Mouse (Mus musculus) lung, postnatal 0 days (tissue): ENCODE data around the gene Pole2.

Experiments
- CTCF ChIP-seq: IDR thresholded peaks from 2 replicates; pipeline ENCODE4 v1.5.1; 2016; ENCODE audit warnings: antibody characterized with exemption, mild to moderate bottlenecking
- EP300 ChIP-seq: IDR thresholded peaks from 2 replicates; pipeline ENCODE4 v1.6.1; 2016; ENCODE audit warnings: antibody characterized with exemption, mild to moderate bottlenecking, control low read depth

DNA sequence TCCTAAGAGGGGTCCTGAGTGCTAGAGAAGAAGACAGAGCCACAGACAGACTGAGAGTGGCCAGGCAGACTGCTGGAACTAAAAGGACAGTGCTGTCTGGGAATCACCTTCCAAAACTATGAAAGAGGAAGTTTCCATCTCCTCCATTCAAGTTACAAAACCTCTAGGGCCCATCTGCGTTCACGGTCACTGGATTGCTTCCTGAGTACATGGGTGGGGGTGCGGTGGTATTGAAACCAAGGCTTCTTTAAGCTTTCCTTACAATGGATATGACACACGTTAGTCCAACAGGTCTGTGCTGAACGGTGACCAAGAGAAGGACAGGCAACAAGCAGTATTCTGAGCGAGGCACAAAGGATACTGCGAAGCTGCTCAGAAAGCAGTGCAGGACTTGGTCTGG, 13.6 kb downstream of the Pole2 start:
- TF ChIP-seq CTCF (no peak), EP300 (no peak)
